Mouse (Mus musculus) ovary, postnatal 36 days (tissue): Measurements from ENCODE around the gene Krtap19-2.

Experiments used
- DNase-seq: peaks from one replicate; pipeline ENCODE4 v3.0.0; 2022; ENCODE audit warnings: low spot score, mixed read lengths

Krtap19-2 gene

GRCm38 (mm10) chr16:88874169-88874568 lies at the start of gene Krtap19-2:
Gene Krtap19-2, minus strand, starts transcription at chr16:88874269.
- DNase-seq = no peak

- no peak for DNase-seq
These were observed 22.3 kb upstream of the Krtap19-2 start, which contains the start of gene Krtap19-5 for GRCm38 (mm10) chr16:88896357-88896756. Gene Krtap19-5, minus strand, starts transcription at chr16:88896457.

GRCm38 (mm10) chr16:88886870-88887269 lies 12.8 kb upstream of the Krtap19-2 start:
- no peak for DNase-seq

- no peak for DNase-seq
These were observed 10.9 kb upstream of the Krtap19-2 start, which contains the start of gene Krtap19-4 for GRCm38 (mm10) chr16:88884989-88885388. Gene Krtap19-4, minus strand, starts transcription at chr16:88885089.

GRCm38 (mm10) chr16:88877938-88878337 lies 3.9 kb upstream of the Krtap19-2 start, which contains the start of gene Krtap19-3:
Gene Krtap19-3, minus strand, starts transcription at chr16:88878038.
- no peak for DNase-seq

GRCm38 (mm10) chr16:88869311-88869710 lies 4.8 kb downstream of the Krtap19-2 start, which contains the start of gene Krtap19-1:
Gene Krtap19-1, minus strand, starts transcription at chr16:88869411.
- no peak for DNase-seq

- no peak for DNase-seq
These were observed 9.1 kb downstream of the Krtap19-2 start for GRCm38 (mm10) chr16:88864887-88865407.

- no peak for DNase-seq
These were observed 22.6 kb downstream of the Krtap19-2 start for GRCm38 (mm10) chr16:88851450-88851849.

GRCm38 (mm10) chr16:88848558-88848957 lies 25.5 kb downstream of the Krtap19-2 start:
- no peak for DNase-seq

GRCm38 (mm10) chr16:88847363-88847762 lies 26.7 kb downstream of the Krtap19-2 start:
- DNase-seq = no peak

GRCm38 (mm10) chr16:88826978-88827377 lies 47.1 kb downstream of the Krtap19-2 start:
- no peak for DNase-seq

GRCm38 (mm10) chr16:88826095-88826652 lies 47.9 kb downstream of the Krtap19-2 start, which contains the start of gene Krtap14:
Gene Krtap14, minus strand, starts transcription at chr16:88826145.
- no peak for DNase-seq

GRCm38 (mm10) chr16:88823736-88824135 lies 50.3 kb downstream of the Krtap19-2 start:
- no peak for DNase-seq
